Mouse (Mus musculus): ENCODE data around the gene Arid5b.

Arid5b gene

DNA sequence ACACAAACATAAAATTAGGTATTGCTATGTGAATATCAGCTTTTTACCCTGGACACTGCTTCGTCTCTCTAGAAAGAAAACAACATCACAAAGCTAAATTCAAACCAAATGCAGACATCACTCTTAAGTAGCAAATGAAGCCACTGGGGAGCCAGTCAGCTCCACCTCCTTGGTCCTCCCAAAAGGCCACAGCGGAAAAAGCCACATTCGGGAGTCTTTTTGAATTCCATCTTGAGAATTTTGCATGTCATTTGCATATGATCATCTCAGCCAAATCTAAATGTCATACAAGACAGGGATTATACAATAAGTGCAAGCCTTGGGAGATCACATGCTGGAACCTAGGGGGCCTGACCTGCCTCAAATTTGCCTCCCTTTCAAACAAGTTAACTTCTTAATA is 85.0 kb downstream of the Arid5b start:
- DNase-seq (ENCODE audit: low spot score in 2 of 2) = no peak

DNA sequence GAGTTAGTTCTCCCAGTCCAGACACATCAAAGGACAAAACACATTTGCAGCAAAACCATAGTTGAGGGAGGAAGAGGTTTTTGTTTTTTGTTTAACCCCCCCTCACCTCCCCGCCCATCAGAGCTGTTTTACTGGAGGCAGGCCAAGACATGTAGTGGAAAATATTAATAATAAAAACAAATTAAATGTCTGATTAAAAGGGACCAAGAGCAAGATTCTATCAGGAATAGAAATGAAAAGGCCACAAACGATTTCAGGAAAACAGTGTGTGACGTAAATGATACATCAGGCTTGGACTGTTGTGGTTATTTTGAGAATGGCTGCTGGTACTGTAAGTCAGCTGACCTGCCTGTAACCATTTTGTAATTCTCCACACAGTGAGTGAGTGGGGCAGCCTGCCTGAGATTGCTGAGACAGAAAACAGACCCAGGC is 85.7 kb downstream of the Arid5b start:
- no peak for DNase-seq (ENCODE audit: low spot score in 2 of 2)

DNA sequence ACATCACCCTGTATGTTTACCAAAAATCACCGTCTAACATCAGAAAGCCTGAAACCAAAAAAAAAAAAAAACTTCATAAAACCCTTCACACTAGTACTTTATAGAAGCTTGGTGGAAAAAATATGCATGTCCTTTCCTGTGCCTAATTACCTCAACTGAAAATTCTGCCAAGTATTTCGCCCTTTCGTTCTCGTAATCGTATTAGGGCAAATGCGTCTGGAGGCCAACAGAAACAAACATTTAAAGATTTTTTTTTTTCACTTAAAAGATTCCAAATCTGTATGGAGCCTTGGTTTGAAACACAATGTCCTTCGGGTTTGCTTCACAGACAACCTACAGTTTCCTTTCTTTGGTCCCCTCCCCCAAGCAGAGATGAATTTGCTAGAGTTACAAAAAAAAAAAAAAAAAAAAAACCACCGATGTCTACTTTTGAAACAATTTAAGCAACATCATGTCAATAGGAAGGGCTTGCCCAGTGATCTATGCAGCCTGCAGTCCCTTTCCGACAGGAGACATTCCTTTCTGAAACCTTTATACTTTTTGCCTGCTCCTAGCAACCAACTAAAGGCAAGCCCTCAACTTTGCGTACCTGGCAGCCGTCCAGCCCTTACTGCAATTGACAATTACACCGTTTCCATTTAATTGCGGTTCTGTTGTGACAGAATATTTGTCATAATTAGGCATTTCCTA is 86.7 kb downstream of the Arid5b start:
- no peak for DNase-seq (ENCODE audit: low spot score in 2 of 2)

DNA sequence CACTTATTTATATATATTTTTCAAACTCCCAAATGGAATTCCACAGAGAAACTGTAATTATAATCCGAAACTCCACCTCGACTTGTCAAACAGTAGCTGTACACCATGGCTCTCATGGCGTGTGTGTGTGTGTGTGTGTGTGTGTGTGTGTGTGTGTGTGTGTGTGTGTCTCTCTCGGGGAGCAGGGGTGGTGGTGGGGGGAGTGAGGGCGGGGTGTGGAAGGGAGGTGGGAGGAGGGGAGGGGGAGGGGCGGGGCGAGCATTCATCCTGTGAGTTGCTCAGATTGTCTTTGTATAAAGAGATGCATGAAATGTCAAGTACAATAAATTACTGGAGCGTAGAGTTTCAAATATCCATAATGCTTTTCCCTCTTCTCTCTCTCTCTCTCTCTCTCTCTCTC is 87.4 kb downstream of the Arid5b start:
- DNase-seq (ENCODE audit: low spot score in 2 of 2) = no peak

DNA sequence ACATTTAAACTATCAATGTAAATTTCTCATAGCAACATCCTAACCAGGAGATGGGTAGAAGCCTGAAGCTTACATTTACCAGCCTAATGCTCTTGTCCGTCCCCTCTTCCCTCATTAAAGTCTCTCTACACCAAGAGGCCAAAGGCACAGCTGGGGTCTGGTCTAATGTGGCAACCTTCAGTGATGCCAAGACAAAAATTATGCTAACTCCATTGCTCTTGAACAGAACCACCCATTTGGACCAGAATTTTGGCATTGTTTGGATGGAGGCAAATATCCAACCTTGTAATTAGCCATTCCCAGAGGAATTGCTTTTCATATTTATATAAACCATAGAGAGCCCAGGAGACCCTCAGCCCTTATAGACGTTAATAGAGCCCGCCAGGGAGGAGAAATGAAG is 88.7 kb downstream of the Arid5b start:
- no peak for DNase-seq (ENCODE audit: low spot score in 2 of 2)

DNA sequence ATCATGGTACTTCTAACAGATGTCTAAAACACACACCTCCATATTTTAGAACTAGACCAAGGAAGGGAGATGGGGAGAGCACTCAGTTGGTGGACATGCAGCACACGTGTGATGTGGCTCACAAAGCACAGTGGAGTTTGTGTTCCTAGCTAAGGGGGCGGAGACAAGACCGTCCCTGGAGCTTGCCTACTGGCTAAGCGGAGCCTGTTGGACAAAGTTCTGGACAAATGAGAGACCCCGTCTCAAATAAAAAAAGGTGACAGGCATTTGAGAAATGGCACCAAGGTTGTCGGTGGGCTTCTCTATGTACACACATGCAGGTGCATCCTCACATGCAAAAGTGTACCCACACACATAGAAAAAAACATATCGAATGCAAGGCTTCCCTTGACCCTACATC is 95.4 kb downstream of the Arid5b start:
- no peak for DNase-seq (ENCODE audit: low spot score in 2 of 2)

DNA sequence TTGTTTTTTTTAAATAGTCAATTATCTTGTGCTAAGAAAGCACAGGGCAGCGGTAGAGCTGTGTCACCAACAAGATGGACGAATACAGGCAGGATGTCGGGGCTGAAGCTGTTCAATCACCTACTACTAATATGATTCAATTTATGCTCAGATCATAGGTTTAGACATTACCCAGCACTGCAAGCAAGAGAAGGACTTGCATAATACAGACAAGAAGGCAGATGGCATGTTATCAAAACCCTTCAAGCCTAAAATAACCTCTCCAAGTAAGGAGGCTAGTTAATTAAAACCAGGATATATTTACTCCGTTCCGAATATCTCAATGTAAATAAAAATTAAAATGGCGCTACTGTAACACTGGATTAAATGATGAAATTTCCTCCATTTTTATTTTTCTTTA is 96.3 kb downstream of the Arid5b start:
- DNase-seq (ENCODE audit: low spot score in 2 of 2) = no peak

DNA sequence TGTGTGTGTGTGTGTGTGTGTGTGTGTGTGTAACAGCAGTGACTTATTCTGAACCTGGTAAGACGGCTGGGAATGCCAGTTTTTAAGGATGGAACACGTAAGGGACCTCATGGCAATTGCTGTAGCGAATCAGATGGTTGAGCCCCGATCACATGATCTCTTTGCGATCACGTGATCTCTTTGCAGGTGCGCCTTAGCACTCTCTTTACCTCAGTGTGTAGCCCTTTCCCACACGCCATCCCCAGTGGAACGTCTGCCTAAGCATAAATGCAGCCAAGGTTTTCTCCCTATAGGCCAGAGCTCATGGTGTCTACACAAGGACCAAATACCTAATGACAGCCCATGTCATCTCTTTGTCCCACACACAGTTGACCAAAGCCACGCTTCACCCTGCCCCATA is 97.4 kb downstream of the Arid5b start:
- no peak for DNase-seq (ENCODE audit: low spot score in 2 of 2)

DNA sequence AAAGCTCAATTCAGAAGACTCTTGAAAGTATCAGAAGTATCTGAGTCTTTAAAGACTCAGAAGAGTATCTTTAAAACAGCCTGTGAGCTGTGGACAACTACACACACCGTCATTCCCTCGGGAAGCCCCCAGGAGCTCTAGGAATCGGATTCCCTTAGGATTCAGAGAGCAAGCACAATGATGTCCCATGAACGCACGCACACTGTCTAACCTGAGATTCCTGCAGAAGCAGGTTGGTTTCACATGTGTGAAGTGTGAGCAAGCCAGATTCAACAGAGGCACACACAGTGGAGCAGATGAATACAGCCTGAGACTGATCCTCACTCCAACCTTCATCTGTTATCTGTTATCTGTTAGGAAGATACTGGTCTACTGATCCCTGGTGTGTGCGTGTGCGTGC is 97.8 kb downstream of the Arid5b start:
- DNase-seq (ENCODE audit: low spot score in 2 of 2) = no peak

DNA sequence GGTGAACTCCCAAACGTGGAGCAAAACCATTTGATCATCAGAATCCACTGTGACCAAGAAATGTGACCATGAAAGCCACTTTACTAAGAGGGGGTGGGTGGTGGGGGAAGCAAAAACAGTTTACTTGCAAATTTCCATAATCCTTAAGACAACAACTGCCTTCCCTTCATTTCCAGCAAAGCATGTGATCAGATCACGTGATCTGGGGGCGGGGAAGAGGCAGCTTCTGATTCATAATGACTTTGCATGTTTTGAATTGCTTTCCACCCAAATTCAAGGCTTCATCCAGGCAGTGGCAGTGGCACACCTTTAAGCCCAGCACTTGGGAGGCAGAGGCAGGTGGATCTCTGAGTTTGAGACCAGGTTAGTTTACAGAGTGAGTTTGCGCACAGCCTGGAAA is 98.4 kb downstream of the Arid5b start:
- no peak for DNase-seq (ENCODE audit: low spot score in 2 of 2)

DNA sequence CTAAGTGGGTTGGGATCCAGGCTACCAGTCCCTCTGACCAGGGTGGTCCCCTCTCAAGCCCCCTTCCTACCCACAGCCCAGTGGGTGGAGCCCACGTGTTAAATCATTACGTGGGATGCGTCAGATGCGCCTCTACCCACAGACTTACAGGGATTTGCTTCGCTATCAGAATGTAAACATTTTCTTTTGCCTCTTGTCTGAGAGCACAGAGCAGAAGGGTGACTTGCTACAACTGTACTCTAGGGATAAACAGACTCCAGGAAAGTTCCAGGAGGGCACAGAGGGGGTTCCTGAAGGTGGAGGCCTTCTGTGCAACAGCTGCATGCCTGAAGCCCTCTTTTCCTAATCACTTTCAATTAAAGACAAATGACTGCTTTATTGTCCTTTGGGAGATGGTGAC is 98.8 kb downstream of the Arid5b start:
- DNase-seq (ENCODE audit: low spot score in 2 of 2) = no peak

DNA sequence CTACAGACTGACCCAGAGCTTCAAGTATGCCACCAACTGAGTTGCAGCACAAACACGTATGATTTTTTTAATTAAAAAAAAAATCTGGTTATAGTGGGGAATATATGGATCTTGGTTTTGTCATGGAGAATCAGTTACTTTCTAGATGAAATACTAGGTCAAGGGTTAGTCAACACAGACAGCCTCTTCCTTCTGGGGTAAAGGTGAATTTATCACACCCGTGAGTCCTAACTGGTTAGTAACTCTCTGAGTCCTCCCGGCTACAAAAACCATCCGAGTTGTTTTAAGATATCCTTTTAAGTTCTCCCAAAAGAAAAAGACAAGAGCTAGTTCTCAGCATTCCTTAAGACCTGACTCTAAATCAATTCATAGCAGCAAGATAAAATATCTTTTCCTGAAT is 99.2 kb downstream of the Arid5b start:
- no peak for DNase-seq (ENCODE audit: low spot score in 2 of 2)

DNA sequence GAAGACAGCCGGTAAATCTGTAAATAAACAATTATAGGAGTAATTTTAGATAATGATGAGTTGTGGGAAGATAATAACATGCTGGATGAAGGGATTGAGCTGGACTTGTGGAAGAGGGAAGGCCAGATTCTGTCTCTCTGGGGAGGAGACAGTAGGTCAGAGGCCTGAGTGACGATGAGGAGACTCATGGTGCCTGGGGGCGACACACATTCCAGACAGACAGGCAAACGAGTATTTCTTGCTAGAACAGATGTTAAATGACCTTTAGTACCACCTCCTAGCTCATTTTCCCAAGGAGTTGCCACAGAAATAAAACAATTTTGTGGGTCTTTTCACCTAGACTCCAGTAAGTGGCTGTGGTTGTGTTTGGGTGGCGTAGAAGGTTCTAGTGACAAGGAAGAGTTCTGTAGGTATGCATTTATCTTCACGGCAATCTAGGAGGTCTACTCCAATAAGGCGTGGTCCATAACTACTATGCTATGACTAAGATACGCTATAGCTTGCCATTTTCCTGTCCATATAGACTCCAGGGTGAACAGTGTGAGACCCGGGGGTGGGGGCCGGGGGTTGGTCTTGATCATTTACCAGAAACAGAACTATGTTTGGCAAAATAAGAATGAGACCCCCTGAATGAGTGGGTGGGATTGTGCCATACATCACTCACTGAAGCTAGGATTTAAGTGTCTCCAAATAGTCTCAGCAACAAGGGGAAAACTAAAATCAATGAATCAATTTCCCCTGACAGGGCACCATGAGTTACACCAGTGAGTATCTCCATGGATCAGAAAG is 100.6 kb downstream of the Arid5b start:
- no peak for DNase-seq (ENCODE audit: low spot score in 2 of 2)

DNA sequence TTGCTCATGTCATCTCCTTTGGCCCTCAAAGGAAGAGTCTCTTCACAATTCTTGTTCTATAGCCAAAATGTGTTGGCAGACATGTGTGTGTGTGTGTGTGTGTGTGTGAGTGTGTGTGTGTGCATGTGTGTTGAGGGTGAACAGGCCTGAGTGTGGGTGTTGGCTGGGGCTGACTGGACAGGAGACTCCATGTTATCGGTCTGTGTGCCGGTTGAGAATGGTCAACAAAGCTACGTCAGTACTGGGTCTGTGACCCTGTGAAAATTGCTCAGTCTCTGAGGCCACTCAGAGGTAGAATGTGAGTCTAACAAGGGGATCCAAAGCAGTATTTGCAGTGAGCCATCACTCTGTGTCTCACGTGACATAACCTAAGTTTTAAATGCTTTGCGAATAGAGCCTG is 102.7 kb downstream of the Arid5b start:
- no peak for DNase-seq (ENCODE audit: low spot score in 2 of 2)

DNA sequence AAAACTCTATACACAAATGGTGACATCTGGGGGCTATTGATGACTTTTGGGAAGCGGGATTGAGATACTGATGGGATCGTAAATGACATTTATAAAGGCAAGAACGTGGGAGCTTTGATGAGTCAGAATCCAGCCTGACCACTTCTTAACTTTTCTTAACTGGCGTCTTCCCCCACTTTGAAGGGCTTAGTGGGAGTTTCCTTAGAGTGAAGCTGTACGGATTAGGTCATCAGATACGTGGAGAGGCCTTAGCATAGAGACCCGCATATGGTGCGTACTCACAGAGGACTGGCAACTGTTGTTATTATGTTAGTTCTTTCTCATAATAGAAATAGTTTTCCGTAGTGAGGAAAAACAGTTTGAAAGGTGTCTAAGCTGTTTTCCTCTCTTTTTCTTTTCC is 104.9 kb downstream of the Arid5b start:
- DNase-seq (ENCODE audit: low spot score in 2 of 2) = no peak

DNA sequence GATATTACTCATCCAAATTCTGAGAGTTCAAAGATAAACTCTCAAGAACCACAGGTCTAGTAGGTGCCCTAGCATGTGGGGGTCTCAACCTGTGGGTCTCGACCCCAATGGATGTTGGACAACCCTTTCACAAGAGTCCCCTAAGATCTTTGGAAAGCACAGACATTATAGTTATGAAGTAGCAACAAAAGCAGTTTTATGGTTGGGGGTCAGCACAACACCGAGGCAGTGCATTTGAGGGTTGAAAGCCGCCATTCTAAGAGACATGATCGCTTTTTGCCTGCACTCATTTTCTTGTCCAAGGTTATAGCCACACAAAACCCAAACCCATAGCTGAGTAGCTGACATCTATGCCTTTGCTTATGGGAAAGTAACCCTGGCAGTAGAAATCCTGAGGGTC is 105.6 kb downstream of the Arid5b start:
- no peak for DNase-seq (ENCODE audit: low spot score in 2 of 2)

DNA sequence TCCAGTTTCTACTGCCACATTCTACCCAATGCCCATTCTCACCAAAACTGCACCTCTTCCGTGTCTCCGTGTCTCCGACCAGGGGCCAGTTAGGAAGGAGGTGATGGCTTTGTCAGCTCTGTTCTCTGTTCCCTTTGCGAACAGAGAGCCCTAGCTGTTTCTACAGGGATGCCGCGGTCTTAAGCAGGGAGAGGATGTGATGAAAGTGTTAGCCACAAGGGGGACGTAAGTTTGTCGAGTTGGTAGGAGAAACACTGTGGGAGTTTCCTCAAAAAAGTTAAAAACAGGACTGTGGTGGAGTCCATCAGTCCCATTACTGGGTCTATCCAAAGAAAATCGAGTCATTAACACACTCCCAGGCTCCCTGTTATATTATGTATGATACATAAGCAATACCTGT is 106.6 kb downstream of the Arid5b start:
- no peak for DNase-seq (ENCODE audit: low spot score in 2 of 2)

DNA sequence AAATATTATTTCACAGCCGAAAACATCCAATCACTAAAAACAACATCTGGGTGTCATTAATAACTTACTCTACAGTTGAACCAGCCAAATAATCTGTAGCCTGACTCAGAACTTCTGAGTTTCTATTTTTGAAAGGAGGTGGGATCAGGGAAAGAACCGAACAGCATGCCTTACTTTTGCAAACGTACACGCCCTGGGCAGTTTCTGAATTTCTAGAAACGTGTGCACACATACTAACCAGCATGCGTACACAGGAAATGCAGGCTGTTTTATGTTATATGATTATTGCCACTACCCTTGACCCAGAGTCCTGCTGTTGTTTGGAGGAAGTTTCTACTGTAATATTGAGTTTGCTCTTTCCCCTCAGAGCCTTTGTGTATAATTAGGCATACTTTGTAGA is 109.9 kb downstream of the Arid5b start:
- DNase-seq (ENCODE audit: low spot score in 2 of 2) = no peak

DNA sequence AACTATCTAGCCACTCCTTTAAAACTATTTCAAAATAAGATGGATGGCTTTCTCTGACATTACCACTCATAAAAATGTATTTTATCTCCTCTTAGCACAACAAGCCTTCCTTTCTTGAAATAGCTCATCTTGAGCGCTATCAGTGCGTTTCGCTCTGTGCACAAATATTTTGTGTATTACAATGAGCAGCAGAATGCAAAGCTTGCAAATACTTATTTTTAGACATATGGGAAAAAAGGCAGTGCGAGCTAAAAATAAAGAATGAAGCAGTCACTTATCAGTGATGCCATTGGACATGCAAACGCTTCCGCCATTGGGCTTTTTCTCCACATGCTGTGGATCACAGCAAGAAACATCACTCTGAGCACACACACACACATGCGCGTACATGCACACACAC is 110.4 kb downstream of the Arid5b start:
- DNase-seq (ENCODE audit: low spot score in 2 of 2) = no peak

DNA sequence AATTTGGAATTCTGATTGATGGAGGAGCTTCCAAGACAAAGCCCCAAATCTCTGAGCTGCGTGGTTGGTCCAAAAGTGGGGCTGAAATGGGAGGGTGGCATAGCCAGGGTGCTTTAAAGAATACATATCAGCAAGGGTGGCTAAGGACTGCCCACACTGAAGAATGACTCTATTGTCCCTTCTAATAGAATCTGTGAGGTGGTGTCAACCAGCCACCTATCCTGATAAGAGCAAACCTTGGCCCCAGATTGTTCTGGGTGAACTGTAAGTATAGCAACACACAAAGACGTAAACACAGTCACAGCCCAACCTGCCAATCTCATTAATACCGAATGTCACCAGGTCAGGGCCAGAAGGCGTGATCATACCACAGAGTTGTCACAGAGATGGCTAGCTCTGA is 111.4 kb downstream of the Arid5b start:
- DNase-seq (ENCODE audit: low spot score in 2 of 2) = no peak

DNA sequence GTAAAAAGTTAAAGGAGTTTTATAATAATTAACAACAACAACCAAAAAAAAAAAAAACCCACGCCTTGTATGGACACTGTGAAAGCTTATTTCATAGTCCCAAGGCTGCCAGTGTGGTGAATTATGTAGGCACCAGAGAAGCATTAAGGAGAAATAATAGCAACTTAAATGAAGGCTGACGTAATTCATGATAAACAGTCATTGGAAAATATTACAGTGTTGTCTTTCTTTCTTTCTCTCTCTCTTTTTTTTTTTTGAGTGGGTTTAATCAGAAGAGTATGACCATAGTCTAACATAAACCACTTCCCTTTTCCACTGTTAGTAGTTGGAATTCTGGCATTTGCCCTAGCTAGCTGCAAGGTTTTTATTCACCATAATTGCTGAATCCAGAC is 111.8 kb downstream of the Arid5b start:
- DNase-seq (ENCODE audit: low spot score in 2 of 2) = no peak

DNA sequence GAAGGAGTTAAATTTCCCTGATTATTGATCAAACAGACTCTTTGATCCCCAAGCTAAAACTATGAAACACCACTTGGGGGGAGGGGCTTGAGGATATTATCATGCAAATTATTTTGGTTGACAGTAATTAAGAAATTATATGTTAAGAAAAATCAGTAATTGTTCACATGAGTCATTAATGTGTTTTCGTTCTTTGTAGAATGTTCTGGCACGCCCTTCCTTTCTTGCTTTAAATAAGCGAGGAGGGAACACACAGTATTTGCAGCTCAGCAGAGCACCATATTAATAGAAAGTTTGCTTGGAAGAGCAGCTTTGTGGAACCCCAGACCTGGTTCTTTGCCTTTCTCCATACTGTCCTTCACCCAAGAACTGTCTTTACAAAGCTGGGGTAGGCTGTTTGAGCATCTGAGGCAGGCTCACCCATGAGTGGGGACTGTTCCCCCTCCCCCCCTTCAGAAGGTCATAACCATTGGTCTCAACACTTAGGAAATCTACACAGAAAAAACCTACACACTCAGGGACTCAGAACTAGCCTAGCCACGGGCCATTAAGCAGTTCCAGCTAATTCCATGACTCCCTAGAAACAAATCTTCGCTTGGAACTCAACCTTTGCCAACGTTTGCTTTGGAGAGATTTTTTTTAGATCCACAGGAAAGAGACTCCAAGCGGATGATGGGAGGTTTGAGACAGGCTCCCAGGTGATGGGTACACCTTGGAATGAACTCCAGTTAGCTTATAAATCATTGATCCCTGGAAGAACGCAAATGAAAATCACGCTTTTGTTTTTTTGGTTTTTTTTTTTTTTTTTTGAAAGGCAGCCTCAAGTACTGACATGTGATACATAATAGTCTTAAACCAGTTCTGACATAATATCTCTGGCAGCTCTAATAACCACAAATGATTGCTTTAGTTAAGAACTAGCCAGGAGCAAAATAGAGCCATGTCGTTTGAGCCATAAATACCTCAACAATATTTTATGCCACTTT is 112.5 kb downstream of the Arid5b start:
- DNase-seq (ENCODE audit: low spot score in 2 of 2) = no peak

Measured in spleen, postnatal 14 days (tissue).